Mouse (Mus musculus): ENCODE results near the gene Micall2. TPM values are rescaled to one million over a fixed set of nuclear protein-coding genes. Genes with fewer than 3 reads are reported as not detected.
"Not testable (repeated sequence)": the region's sequence is repeated elsewhere in the genome, so short reads cannot be mapped to it uniquely, and the experiment has no call there.

Gene Micall2
- polyA plus RNA-seq, 1 experiment: 0.75 TPM

- H3K4me3 ChIP-seq (ENCODE audit: insufficient read depth, low read depth, low read length): no peak overlapping the region
- H3K4me1 ChIP-seq (ENCODE audit: control insufficient read depth, insufficient read depth, insufficient read length, low read length): no peaks in the 10 kb centered on the region
- H3K27ac ChIP-seq (replicated peaks; ENCODE audit: low read depth, low read length): no peak overlapping the region
Observed at GRCm38 (mm10) chr5:139717723-139718122, 18.4 kb downstream of the Micall2 start.

- peaks cover 2% of the 10 kb centered on the region; the same call in 1 of the 2 replicates for H3K4me1 ChIP-seq (ENCODE audit: control insufficient read depth, insufficient read depth, insufficient read length, low read length)
Observed at GRCm38 (mm10) chr5:139706496-139706895, 29.6 kb downstream of the Micall2 start.

GRCm38 (mm10) chr5:139702905-139703304 lies 33.2 kb downstream of the Micall2 start:
- H3K4me3 ChIP-seq (ENCODE audit: insufficient read depth, low read depth, low read length): no peak overlapping the region

More at GRCm38 (mm10) chr5:139706496-139706895, 29.6 kb downstream of the Micall2 start:
- H3K27ac ChIP-seq (replicated peaks; ENCODE audit: low read depth, low read length): no peak overlapping the region
- no peak overlapping the region for H3K4me3 ChIP-seq (ENCODE audit: insufficient read depth, low read depth, low read length)

GRCm38 (mm10) chr5:139702236-139702635 lies 33.9 kb downstream of the Micall2 start:
- H3K4me3 ChIP-seq (ENCODE audit: insufficient read depth, low read depth, low read length): no peak overlapping the region
- no peak overlapping the region for H3K27ac ChIP-seq (replicated peaks; ENCODE audit: low read depth, low read length)
- peaks cover 2% of the 10 kb centered on the region; the same call in 1 of the 2 replicates for H3K4me1 ChIP-seq (ENCODE audit: control insufficient read depth, insufficient read depth, insufficient read length, low read length)

More at GRCm38 (mm10) chr5:139702905-139703304, 33.2 kb downstream of the Micall2 start:
- peaks cover 2% of the 10 kb centered on the region; the same call in 1 of the 2 replicates for H3K4me1 ChIP-seq (ENCODE audit: control insufficient read depth, insufficient read depth, insufficient read length, low read length)
- no peak overlapping the region for H3K27ac ChIP-seq (replicated peaks; ENCODE audit: low read depth, low read length)

GRCm38 (mm10) chr5:139696954-139697353 lies 39.2 kb downstream of the Micall2 start:
- Histone ChIP-seq H3K4me1 (ENCODE audit: control insufficient read depth, insufficient read depth, insufficient read length, low read length) (no peaks in the 10 kb centered on the region), H3K27ac (replicated peaks; ENCODE audit: low read depth, low read length) (no peak overlapping the region), H3K4me3 (ENCODE audit: insufficient read depth, low read depth, low read length) (no peak overlapping the region)

GRCm38 (mm10) chr5:139695876-139696275 lies 40.3 kb downstream of the Micall2 start:
- H3K4me1 ChIP-seq (ENCODE audit: control insufficient read depth, insufficient read depth, insufficient read length, low read length); H3K4me3 ChIP-seq (ENCODE audit: insufficient read depth, low read depth, low read length); H3K27ac ChIP-seq (replicated peaks; ENCODE audit: low read depth, low read length): not testable (repeated sequence)

GRCm38 (mm10) chr5:139694989-139695571 lies 41.1 kb downstream of the Micall2 start:
- Histone ChIP-seq H3K4me3 (ENCODE audit: insufficient read depth, low read depth, low read length) (no peak overlapping the region), H3K4me1 (ENCODE audit: control insufficient read depth, insufficient read depth, insufficient read length, low read length) (no peaks in the 10 kb centered on the region), H3K27ac (replicated peaks; ENCODE audit: low read depth, low read length) (no peak overlapping the region)

- Histone ChIP-seq H3K4me1 (ENCODE audit: control insufficient read depth, insufficient read depth, insufficient read length, low read length) (no peaks in the 10 kb centered on the region), H3K27ac (replicated peaks; ENCODE audit: low read depth, low read length) (no peak overlapping the region), H3K4me3 (ENCODE audit: insufficient read depth, low read depth, low read length) (no peak overlapping the region)
Observed at GRCm38 (mm10) chr5:139694292-139694988, 41.7 kb downstream of the Micall2 start.

- Histone ChIP-seq H3K4me1 (ENCODE audit: control insufficient read depth, insufficient read depth, insufficient read length, low read length) (no peaks in the 10 kb centered on the region), H3K4me3 (ENCODE audit: insufficient read depth, low read depth, low read length) (no peak overlapping the region), H3K27ac (replicated peaks; ENCODE audit: low read depth, low read length) (no peak overlapping the region)
Observed at GRCm38 (mm10) chr5:139690791-139691190, 45.3 kb downstream of the Micall2 start.

GRCm38 (mm10) chr5:139688356-139688755 lies 47.8 kb downstream of the Micall2 start:
- H3K4me3 ChIP-seq (ENCODE audit: insufficient read depth, low read depth, low read length): no peak overlapping the region
- H3K27ac ChIP-seq (replicated peaks; ENCODE audit: low read depth, low read length): no peak overlapping the region
- no peaks in the 10 kb centered on the region for H3K4me1 ChIP-seq (ENCODE audit: control insufficient read depth, insufficient read depth, insufficient read length, low read length)

- H3K27ac ChIP-seq (replicated peaks; ENCODE audit: low read depth, low read length): no peak overlapping the region
- H3K4me1 ChIP-seq (ENCODE audit: control insufficient read depth, insufficient read depth, insufficient read length, low read length): no peaks in the 10 kb centered on the region
- no peak overlapping the region for H3K4me3 ChIP-seq (ENCODE audit: insufficient read depth, low read depth, low read length)
Observed at GRCm38 (mm10) chr5:139687646-139688045, 48.5 kb downstream of the Micall2 start.

- no peaks in the 10 kb centered on the region for H3K4me1 ChIP-seq (ENCODE audit: control insufficient read depth, insufficient read depth, insufficient read length, low read length)
- H3K27ac ChIP-seq (replicated peaks; ENCODE audit: low read depth, low read length): no peak overlapping the region
- H3K4me3 ChIP-seq (ENCODE audit: insufficient read depth, low read depth, low read length): no peak overlapping the region
Observed at GRCm38 (mm10) chr5:139686530-139687249, 49.4 kb downstream of the Micall2 start.

GRCm38 (mm10) chr5:139683228-139683627 lies 52.9 kb downstream of the Micall2 start:
- H3K4me1 ChIP-seq (ENCODE audit: control insufficient read depth, insufficient read depth, insufficient read length, low read length): no peaks in the 10 kb centered on the region
- H3K4me3 ChIP-seq (ENCODE audit: insufficient read depth, low read depth, low read length): no peak overlapping the region

GRCm38 (mm10) chr5:139682631-139682977 lies 53.5 kb downstream of the Micall2 start:
- H3K4me1 ChIP-seq (ENCODE audit: control insufficient read depth, insufficient read depth, insufficient read length, low read length): no peaks in the 10 kb centered on the region
- H3K27ac ChIP-seq (replicated peaks; ENCODE audit: low read depth, low read length): no peak overlapping the region
- H3K4me3 ChIP-seq (ENCODE audit: insufficient read depth, low read depth, low read length): no peak overlapping the region

More at GRCm38 (mm10) chr5:139683228-139683627, 52.9 kb downstream of the Micall2 start:
- no peak overlapping the region for H3K27ac ChIP-seq (replicated peaks; ENCODE audit: low read depth, low read length)

- H3K4me3 ChIP-seq (ENCODE audit: insufficient read depth, low read depth, low read length): no peak overlapping the region
- H3K4me1 ChIP-seq (ENCODE audit: control insufficient read depth, insufficient read depth, insufficient read length, low read length): no peaks in the 10 kb centered on the region
- no peak overlapping the region for H3K27ac ChIP-seq (replicated peaks; ENCODE audit: low read depth, low read length)
Observed at GRCm38 (mm10) chr5:139681832-139682630, 54.1 kb downstream of the Micall2 start.
